Mouse (Mus musculus) embryonic fibroblast, embryonic 13.5 days (primary cell): ENCODE data around the gene Olfr1441.

ENCODE experiments used
- CTCF ChIP-seq: IDR thresholded peaks from 2 replicates; pipeline ENCODE4 v1.5.1; 2011; ENCODE audit warnings: mild to moderate bottlenecking, control low read depth, low read length, moderate library complexity, borderline replicate concordance; ENCODE audit not compliant: insufficient read depth
- POLR2A ChIP-seq: IDR thresholded peaks from 2 replicates; pipeline ENCODE4 v1.6.1; 2011; ENCODE audit warnings: low read depth, mild to moderate bottlenecking, control low read depth, low read length, moderate library complexity

DNA sequence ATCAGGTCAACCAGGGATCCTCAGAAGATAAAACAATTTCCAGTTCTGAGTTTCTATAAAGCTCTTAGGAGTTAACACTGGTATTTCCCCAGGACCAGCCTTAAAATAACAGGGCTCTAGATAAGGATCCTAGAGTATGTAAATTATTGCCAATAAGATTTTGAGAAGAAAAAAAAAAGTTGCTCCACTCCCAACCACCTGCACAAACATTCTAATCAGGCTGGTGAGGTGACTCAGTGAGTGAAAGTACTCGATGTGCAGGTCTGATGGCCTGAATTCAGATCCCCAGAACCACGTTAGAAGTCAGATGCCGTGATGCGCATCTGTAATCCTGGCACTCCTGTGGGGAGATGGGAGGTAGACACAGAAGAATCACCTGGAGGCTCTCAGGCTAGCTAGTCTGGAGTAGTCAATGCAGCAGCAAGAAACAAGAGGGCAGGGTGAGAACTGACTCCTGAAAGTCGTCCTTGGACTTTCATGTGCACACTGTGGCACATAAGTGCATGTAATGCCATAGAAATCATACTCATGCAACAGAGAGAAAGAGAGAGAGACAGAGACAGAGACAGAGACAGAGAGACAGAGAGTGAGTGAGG is 55.2 kb downstream of the Olfr1441 start:
- TF ChIP-seq CTCF, result no peak
- TF ChIP-seq POLR2A, result no peak
